Mouse (Mus musculus) heart, postnatal 0 days (tissue): ENCODE measurements around the gene Lama2. TPM values are rescaled to one million over a fixed set of nuclear protein-coding genes. Genes with fewer than 3 reads are reported as not detected.
A peak's percentile ranks its signal among the peaks of the same experiment; 100 is the strongest.

Experiments used
- ATAC-seq: fragments of 200-750 bp; cut with Nextera tagmentation; 2 replicates; pipeline ENCODE4 v1.8.0; 2017; ENCODE audit warnings: low read depth, moderate number of reproducible peaks, moderate library complexity; ENCODE audit not compliant: insufficient read depth
- DNase-seq: peaks from one replicate; pipeline ENCODE4 v3.0.0-alpha.2; 2016; ENCODE audit warnings: low spot score
- H3K27ac ChIP-seq: fragments of 300-500 bp; sonication (generic); 2 replicates; pipeline ENCODE4 v1.5.1; 2014; ENCODE audit warnings: low read depth, mild to moderate bottlenecking
- H3K27me3 ChIP-seq: fragments of 300-500 bp; sonication (generic); 2 replicates; pipeline ENCODE4 v1.6.1; 2014; ENCODE audit warnings: low read length, mixed read lengths; ENCODE audit not compliant: control insufficient read depth, insufficient read depth
- H3K36me3 ChIP-seq: fragments of 300-500 bp; sonication (generic); replicated peaks from 2 replicates; pipeline ENCODE4 v1.6.1; 2014; ENCODE audit warnings: low read length, mixed read lengths; ENCODE audit not compliant: control insufficient read depth, insufficient read depth
- H3K4me1 ChIP-seq: fragments of 300-500 bp; sonication (generic); 2 replicates; pipeline ENCODE4 v1.6.1; 2014; ENCODE audit warnings: antibody characterized with exemption; ENCODE audit not compliant: control insufficient read depth, insufficient read depth
- H3K4me2 ChIP-seq: fragments of 300-500 bp; sonication (generic); 2 replicates; pipeline ENCODE4 v1.6.1; 2014; ENCODE audit warnings: low read depth, mild to moderate bottlenecking, low read length, moderate library complexity
- H3K4me3 ChIP-seq: fragments of 300-500 bp; sonication (generic); 2 replicates; pipeline ENCODE4 v1.5.1; 2014; ENCODE audit warnings: low read depth, low read length
- H3K9ac ChIP-seq: fragments of 300-500 bp; sonication (generic); replicated peaks from 2 replicates; pipeline ENCODE4 v1.6.1; 2014; ENCODE audit warnings: low read depth, low read length, mixed read lengths
- H3K9me3 ChIP-seq: fragments of 300-500 bp; sonication (generic); replicated peaks from 2 replicates; pipeline ENCODE4 v1.6.1; 2016; ENCODE audit warnings: low read length; ENCODE audit not compliant: control insufficient read depth
- CTCF ChIP-seq: IDR thresholded peaks from 2 replicates; pipeline ENCODE4 v1.5.1; 2016; ENCODE audit warnings: antibody characterized with exemption, control low read depth, low read depth
- EP300 ChIP-seq: IDR thresholded peaks from 2 replicates; pipeline ENCODE4 v1.6.1; 2016; ENCODE audit warnings: antibody characterized with exemption, low read depth
- WGBS: fragments of 180-500 bp; shearing (Covaris S2); extraction: QIAGEN DNeasy Blood & Tissue Kit; methylation state at CpG from one replicate; pipeline ENCODE4 v1.1.7; 2014; 5-methylcytosine and 5-hydroxymethylcytosine counted together
- polyA plus RNA-seq: library from polyadenylated mRNA; unstranded; fragments of >200 nt; fragmentation: Nextera tagmentation; extraction: Ambion mirVana; gene quantifications from 2 replicates; pipeline ENCODE4 v1.2.1, GENCODE M21; 2015
- total RNA-seq: library from RNA; depleted of rRNA; stranded (reverse); fragments of >200 nt; gene quantifications from 2 replicates; pipeline ENCODE4 v1.2.3, GENCODE M21; 2014; ENCODE audit warnings: low replicate concordance

Lama2 gene
- total and polyA plus RNA-seq, 2 experiments from 2014 or later, result 32.4 to 85.5 TPM

- Histone ChIP-seq H3K9me3 (no peaks in the 10 kb centered on the region), H3K27me3 (no peaks in the 10 kb centered on the region), H3K27ac (no peak overlapping the region), H3K9ac (no peak overlapping the region), H3K4me1 (no peaks in the 10 kb centered on the region), H3K4me2 (no peak overlapping the region), H3K4me3 (no peak overlapping the region), H3K36me3 (no peaks in the 10 kb centered on the region)
- ATAC-seq, result no peak
- no peak for DNase-seq
- 65% methylated on average over 3 of the region's 3 CpGs for WGBS
- TF ChIP-seq CTCF (no peak), EP300 (no peak)
These were observed 314.3 kb downstream of the Lama2 start for GRCm38 (mm10) chr10:27305301-27305700.

- no peaks in the 10 kb centered on the region for H3K9me3 ChIP-seq
- ATAC-seq (peak; percentile 75), DNase-seq (peak; percentile 71)
- H3K27me3 ChIP-seq, result no peaks in the 10 kb centered on the region
- H3K9ac ChIP-seq, result no peak overlapping the region
- H3K4me3 ChIP-seq, result no peak overlapping the region
- peak overlapping the region; percentile 47 for H3K27ac ChIP-seq
- H3K36me3 ChIP-seq, result no peaks in the 10 kb centered on the region
- WGBS, result 24% methylated on average over 10 of the region's 10 CpGs
- H3K4me2 ChIP-seq, result peak overlapping the region; percentile 5; the same call in 1 of the 2 replicates
- TF ChIP-seq CTCF (no peak), EP300 (no peak)
- peaks cover 5% of the 10 kb centered on the region; the same call in 1 of the 2 replicates for H3K4me1 ChIP-seq
These were observed 334.3 kb downstream of the Lama2 start for GRCm38 (mm10) chr10:27285098-27285860.

- no peak for ATAC-seq
- 65% methylated on average over 2 of the region's 2 CpGs for WGBS
These were observed 352.1 kb downstream of the Lama2 start for GRCm38 (mm10) chr10:27267432-27267831.

GRCm38 (mm10) chr10:27265812-27266211, 353.7 kb downstream of the Lama2 start:
- Histone ChIP-seq H3K4me1 (no peaks in the 10 kb centered on the region), H3K27ac (no peak overlapping the region), H3K9ac (no peak overlapping the region), H3K9me3 (no peaks in the 10 kb centered on the region), H3K4me3 (no peak overlapping the region), H3K4me2 (no peak overlapping the region), H3K27me3 (no peaks in the 10 kb centered on the region), H3K36me3 (no peaks in the 10 kb centered on the region)
- no peak for DNase-seq
- ATAC-seq, result no peak
- WGBS, result 51% methylated on average over 2 of the region's 2 CpGs
- TF ChIP-seq CTCF (no peak), EP300 (no peak)

More at GRCm38 (mm10) chr10:27267432-27267831, 352.1 kb downstream of the Lama2 start:
- H3K27me3 ChIP-seq, result no peaks in the 10 kb centered on the region
- H3K4me3 ChIP-seq, result no peak overlapping the region
- TF ChIP-seq EP300 (no peak), CTCF (no peak)
- no peak overlapping the region for H3K9ac ChIP-seq
- no peak overlapping the region for H3K27ac ChIP-seq
- no peaks in the 10 kb centered on the region for H3K4me1 ChIP-seq
- no peak overlapping the region for H3K4me2 ChIP-seq
- no peaks in the 10 kb centered on the region for H3K9me3 ChIP-seq
- H3K36me3 ChIP-seq, result no peaks in the 10 kb centered on the region
- DNase-seq, result no peak

GRCm38 (mm10) chr10:27264713-27265112, 354.8 kb downstream of the Lama2 start:
- H3K4me1 ChIP-seq, result no peaks in the 10 kb centered on the region
- WGBS, result 56% methylated on average over 2 of the region's 2 CpGs
- H3K4me3 ChIP-seq, result no peak overlapping the region
- no peak overlapping the region for H3K27ac ChIP-seq
- H3K27me3 ChIP-seq, result no peaks in the 10 kb centered on the region
- H3K4me2 ChIP-seq, result no peak overlapping the region
- DNase-seq (no peak), ATAC-seq (no peak)
- TF ChIP-seq CTCF (peak; percentile 30; the same call in 1 of the 2 replicates), EP300 (no peak)
- no peak overlapping the region for H3K9ac ChIP-seq
- H3K36me3 ChIP-seq, result no peaks in the 10 kb centered on the region
- H3K9me3 ChIP-seq, result no peaks in the 10 kb centered on the region
